Mouse (Mus musculus) forebrain, embryonic 14.5 days (tissue): ENCODE results near the gene Hus1. TPM values are rescaled to one million over a fixed set of nuclear protein-coding genes. Genes with fewer than 3 reads are reported as not detected.

Experiments
- polyA plus RNA-seq: library from polyadenylated mRNA; unstranded; fragments of >200 nt; fragmentation: Nextera tagmentation; extraction: Ambion mirVana; gene quantifications from 2 replicates; pipeline ENCODE4 v1.2.1, GENCODE M21; 2014

Gene Hus1
- polyA plus RNA-seq, 1 experiment from 2014 or later, result 9.8 TPM

Other genes with a start within 250 kb of the Hus1 start
- gene Pkd1l1, start 37.9 kb downstream of the Hus1 start, polyA plus RNA-seq, result 0.08 and 0.14 TPM in 2 replicates
- gene Gm11992, start 37.4 kb upstream of the Hus1 start, polyA plus RNA-seq, result 1.0 and 1.2 TPM in 2 replicates
- 0.19 TPM in 2 replicates for gene Sun3, start 37.8 kb upstream of the Hus1 start, polyA plus RNA-seq
- 1.4 and 3.0 TPM in 2 replicates for gene Upp1, start 106.9 kb upstream of the Hus1 start, polyA plus RNA-seq
- gene Abca13, start 180.8 kb upstream of the Hus1 start, polyA plus RNA-seq, result 0.01 and 0.04 TPM in 2 replicates